Mouse (Mus musculus) kidney, postnatal 36 days (tissue): ENCODE measurements around the gene Hspb6.

Experiments
- DNase-seq, 2 experiments: peaks; one replicate each; pipeline ENCODE4 v3.0.0; 2021 to 2022; ENCODE audit warnings: mixed read lengths in 2 of 2

Hspb6 gene

DNA sequence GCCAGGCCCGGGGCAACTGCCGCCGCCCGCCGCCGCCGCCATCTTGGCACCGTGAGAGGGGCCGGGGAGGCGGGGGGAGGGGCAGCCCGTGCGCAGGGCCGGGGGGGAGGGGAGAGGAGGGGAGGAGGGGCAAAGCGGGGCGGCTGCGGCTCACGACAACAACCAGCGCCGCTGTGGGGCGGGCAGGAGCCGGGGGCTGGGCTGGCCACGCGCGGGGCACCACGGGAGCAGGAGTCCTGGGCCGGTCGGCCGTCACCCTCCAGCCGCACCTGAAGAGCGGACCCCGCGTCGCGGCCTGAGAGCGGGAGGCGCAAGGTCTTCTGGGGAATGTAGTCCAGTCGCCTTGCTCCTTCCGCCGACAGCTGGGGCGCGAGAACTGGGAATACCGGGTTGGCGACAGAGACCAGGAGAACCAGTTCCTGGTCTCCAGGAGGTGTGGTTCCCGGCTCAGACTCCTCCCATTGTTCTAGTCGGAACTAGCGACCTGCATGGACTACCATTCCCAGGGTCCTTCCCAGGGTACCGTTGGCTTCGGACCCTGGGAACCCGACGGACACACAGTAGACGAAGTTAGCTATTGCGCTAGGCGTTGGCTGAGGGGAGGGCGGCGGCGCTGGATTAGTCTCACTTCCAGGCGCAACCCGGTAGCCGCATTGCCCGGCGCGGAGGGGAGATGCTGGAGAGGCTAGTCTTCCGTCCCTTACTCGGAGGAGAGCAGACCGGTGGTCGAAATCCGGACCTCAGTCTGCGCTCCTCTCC is 36.9 kb downstream of the Hspb6 start, which contains the start of gene Kmt2b:
Gene Kmt2b, minus strand, starts transcription at position 51 of the 759 bp plus-strand sequence.
- DNase-seq: peak; percentile 96 to 99

DNA sequence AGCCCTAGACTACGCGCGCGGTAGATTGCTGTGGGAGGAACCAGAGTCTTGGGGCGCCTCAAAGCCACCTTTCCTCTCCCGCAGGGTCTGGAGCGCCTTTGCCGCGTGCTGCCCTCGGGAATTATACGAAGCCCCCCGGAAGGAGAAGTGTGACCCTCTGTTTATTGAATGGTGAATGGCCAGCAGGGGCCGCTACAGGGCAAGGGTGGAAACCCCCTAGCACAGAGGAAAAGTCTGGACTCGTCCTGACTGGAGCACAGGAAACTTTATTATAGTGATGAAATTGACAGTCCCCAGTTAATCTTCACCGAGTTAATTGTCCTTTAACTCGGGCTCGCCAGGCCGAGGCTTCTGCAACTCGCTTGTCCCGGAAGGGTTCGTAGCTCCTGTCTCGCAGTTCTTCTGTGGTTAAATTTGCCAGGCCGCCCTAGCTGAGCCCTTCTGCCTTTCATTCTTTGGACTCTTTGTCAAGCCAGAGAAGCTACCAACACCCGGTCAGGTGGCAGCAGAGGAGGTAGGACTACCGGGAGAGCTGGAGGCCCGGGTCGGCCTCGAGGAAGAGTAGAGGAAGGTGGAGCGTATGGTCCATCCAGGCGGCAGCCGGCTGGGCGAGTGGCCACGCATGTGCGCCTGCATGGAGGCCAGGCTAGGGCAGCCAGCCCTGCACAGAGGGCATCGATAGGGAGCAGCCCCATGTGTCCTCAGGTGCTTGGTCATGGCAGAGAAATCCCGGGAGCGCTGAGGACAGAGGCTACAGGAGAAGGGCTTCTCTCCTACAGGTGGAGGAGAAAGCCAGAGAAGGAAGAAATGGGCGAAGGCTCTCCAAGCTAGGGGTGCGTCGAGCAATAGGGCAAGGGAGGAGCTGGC is 37.7 kb downstream of the Hspb6 start:
- DNase-seq: peak; percentile 89 to 95

DNA sequence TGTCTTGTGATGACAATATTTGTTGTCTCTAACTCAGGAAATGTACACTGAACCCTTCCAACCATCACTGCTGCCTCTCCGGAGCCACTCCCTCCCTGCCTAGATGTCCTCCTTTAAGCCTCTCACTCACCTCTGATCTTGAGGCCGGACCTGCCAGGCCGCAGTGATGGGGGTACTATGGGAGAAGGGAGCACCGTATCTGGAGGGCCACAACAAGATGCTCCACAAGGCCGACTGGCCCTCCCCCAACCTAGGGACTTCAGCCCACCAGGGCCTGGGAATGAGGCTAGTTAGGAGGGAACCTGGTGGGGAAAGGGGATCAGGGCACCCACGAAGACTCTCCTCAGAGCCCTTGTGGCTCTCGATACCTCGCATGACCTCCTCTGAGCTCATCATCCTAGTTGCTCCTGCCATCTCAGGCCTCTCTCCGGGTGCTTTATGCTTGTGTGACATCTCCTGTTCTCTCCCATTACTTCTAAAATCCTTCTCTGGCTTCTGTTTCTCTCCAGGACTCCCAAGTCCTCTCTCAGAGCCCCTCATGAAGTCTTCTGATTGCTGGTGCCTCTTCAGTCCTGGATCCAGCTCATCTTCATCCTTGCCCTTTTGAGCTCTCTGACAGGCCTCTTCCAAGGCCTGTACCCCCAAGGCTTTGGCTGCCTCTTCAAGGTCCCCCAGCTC is 39.1 kb downstream of the Hspb6 start:
- DNase-seq: no peak

DNA sequence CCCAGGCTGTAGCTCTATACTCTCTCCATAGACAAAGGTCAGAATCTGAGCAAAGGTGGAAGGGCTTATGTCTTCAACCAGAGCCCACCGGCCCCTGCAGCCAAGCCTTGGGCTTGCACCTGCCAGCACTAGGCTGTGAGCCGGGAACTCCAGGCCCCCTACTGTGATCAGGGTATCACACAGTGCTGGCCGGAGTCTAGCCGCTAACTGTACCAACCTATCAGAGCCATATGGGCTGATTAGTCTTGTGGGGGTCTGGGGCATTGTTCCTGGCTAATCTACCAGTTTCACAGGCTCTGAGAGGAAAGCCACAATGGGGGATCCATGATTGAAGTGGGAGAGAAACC is 39.6 kb downstream of the Hspb6 start:
- DNase-seq: no peak

DNA sequence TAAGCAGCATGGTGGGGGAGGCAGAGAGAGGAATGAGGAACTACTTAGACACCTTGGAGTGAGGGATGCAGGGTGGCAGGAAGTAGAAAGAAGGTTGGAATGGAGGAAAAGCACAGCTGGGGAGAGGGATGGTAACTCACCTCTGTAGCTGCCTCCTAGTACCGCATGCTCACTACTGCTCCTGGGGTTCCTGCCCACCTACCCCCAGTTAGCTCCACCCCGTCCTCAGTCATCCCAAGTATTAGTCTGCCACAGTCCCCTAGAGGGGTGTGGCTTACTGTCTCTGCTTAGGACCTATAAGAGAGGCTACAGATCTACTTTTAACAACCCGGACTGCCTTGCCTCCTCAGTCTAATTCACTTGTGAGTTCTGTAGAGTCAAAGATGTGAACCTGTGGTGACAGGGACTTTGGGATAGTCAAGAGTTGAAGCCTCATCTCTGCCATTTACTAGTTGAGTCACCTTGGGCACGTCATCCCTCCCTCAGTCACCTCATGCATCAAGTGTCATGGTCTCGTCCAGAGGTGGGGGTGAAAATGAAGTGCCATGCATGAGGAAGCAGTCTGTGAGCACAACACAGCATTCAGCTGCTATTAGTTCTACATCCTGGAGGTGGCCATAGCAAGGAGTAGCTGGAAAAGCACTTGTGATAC is 40.9 kb downstream of the Hspb6 start:
- no peak for DNase-seq

DNA sequence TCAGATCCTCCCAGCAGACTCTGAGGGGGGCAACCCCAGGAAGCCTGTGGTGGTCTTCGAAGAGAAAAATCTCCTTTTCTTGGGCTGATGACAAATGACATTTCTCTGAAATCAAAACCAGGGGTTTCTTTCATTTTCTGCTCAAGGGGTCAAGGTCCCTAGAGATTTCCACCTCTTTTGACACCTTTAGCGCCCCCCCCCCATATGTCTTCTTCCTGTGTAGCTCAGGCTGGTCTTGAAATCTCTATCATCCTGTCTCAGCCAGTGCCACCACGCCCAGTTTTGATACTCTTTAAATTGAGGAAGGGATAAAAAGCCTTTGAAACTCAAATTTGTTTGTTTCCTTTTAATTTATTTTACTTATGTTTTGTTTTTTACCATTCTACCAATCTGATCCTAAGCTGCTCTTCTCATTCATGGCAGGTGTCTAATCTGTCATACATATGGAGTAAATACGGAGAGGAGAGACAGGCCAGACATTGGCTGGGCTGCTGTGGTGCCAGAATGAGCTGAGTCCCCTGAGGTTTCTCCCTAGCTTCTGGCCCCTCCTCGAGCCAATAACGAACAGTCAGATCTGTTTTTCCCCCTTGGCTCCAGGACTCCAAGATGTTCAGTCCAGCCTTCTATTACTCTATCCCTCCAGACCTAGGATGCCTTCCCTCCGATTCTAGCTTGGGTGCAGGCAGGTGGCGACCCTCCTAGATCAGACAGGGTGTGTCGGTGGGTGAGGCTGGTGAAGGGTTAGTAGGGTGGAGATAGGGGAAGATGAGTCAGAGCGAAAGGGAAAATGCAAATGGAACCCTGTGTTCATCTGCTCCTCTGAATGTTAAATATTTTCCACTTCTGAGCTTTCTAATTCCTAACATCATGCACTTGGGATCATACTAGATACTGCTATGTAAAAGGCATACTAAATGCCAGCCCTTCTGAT is 41.9 kb downstream of the Hspb6 start:
- DNase-seq: no peak

DNA sequence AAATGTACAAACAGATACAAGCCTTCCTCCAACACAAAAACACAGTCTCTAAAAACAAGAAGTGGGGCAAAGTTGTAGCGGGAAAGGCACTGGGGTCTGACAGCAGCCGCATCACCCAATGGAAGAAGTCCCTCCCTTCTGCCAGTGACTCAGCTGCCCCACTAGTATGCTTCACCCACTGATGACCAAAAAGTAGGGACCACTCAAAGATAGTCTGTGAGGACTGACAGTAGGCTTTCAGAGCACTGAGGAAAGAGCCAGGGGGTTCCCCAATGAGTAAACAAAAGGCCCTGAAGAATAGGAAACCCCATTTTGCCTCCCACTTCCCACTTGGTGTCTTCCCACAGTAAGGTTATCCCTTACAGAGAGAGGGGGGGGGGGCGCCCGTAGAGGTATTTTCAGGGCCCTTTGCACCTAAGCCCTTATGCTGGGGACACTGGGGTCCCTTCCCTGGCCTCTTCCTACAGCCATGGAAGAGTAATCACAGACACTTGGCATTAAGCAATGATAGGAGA is 42.6 kb downstream of the Hspb6 start:
- DNase-seq: no peak

DNA sequence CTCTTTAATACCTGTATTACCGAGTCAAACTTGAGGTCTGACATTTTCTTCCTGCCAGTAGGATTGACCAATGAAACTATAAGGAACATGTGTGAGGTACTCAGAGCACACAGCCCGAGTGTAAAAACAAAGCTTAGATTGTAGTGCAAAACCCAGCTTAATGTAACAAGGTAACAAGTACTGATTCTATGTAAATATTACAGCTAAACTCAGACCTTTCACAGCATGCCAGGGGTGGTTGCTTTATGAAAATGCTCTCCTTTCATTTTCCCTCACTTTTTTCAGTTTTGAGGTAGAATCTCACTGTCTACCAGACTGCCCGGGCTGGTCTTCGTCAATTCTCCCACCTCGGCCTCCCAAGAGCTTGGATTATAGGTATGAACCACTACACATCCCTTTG is 44.1 kb downstream of the Hspb6 start:
- no peak for DNase-seq

DNA sequence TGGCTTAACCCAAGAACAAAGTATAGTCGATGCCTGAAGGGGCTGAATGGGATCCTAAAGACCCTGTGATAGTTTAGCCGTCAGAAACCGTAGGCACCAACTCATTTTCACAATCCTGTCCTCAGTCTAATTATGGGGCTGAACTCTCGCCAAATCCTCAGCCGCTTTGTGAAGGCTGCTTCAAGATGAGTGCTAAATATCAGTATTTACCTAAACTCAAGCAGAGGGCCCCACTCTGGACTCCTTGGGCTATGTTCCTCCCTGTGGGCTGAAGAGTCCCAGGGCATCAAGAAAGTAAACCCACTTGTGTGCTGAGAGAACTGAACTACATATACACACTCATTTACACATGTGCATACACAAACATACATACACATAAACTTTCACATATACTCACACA is 44.8 kb downstream of the Hspb6 start:
- no peak for DNase-seq

DNA sequence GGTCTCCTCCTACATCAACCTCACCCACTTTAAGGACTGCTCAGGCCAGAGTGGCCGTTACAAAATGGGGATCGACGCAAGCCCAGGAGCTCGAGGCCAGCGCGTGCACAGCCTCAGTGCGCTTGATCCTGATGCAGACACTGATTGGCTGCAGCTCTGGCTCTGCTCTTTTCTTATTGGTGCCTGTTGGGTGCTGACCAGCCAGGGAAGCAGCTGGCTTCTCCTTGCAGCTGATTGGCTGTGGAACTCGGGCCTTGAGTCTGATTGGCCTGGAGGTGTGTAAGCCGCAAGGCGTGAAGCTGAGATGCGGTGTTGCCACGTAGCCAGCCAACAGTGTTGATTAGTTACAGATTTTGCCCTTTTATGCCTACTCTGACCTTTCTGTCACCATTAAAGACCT is 46.8 kb downstream of the Hspb6 start, which contains the start of gene Zbtb32:
Gene Zbtb32, minus strand, starts transcription at position 124 of the 400 bp plus-strand sequence.
- no peak for DNase-seq

DNA sequence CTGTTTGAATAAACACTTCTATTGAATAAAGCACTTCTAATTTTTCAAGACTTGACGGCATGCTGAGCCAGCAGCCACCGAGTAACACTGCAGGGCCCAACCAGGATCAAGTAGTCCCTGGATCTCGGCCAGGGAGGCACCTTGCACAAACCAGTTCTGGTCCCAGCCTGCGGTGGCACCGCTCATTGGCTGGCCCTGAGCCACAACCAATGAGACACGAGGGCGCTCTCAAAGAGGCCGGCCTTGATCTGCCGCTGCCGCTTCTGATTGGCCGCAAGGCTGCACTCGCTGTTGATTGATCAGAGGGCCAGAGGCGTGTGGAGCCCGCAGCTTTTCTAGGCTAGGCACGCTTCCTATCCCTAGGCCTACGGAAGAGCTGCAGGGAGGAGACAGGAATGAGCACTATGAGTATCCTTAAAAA is 48.0 kb downstream of the Hspb6 start:
- peak; percentile 98 for DNase-seq

DNA sequence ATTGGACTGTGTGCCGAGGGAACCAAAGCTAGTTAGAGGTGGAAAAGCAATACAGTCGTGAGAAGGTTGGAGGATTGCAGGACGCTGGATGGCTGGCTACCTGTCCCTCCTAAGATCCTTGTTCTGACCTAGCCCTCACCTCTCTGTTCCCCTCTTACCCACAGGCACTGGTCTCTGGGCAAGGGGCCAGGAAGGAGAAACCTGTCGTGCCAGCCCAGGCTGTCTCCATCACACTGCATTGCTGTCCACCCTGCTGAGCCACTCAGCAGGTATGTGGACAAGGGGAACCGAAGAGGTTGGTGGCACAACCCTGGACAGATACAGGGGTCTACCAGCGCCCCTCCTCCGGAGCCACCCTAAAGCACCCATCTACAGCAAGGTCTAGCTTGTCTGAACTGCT is 48.7 kb downstream of the Hspb6 start:
- peak; percentile 59 to 67 for DNase-seq

DNA sequence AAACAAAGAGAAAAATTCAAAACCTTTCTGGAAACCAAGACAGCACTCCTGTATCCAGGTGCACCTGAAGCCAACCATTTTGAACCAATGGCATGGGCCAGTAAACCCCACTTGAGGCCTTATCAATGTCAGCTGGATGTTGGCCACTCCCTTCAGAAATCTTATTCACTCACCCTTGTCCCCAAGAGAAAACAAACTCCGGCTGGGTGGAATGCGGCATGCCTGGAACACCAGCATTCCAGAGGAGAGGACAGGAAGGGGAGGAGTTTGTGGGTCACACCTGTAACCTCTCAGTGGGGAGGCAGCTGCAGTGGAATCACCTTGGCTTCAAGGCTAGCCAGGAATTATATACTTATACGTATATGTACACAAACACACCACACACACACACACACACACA is 50.6 kb downstream of the Hspb6 start:
- peak; percentile 69 to 75 for DNase-seq

DNA sequence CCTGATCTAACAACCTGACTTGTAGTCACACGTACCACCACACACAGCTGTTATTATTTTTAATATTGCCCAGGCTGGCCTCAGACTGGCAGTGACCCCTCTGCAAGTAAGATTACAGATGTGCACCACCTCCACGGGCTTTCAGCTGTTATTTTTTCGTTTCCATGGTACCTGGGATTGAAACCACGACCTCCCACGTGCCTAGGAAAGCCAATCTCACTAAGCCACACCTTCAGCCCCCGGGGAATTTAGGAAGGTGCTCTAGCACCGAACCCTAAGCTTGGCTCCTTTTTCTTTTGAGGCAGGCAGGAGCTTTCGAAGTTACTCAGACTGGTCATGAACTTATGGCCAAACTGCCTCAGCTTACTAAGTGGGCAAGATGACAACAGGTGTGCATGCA is 52.4 kb downstream of the Hspb6 start:
- no peak for DNase-seq

DNA sequence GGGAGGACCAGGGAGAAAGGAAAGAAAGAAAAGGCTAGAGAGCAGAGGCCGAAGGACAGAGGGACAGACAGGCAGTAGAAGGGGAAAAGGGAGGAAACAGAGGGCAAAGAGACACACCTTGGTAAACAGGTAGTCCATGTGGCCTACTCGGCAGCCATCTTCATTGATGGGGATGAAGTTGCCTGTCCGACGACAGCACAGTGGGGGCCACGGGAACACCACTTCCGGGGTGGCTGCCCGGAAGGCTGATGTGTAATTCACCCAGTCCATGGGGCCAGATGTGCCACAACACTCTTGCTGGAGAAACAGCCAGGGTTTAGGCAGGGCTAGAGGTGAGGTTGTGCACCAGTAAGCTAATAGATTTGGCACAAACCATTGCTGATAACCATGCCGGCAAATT is 53.0 kb downstream of the Hspb6 start:
- DNase-seq: no peak
